Mouse (Mus musculus) hindbrain, embryonic 14.5 days (tissue): ENCODE data around the gene Cgnl1. TPM values are rescaled to one million over a fixed set of nuclear protein-coding genes. Genes with fewer than 3 reads are reported as not detected.
A peak's percentile ranks its signal among the peaks of the same experiment; 100 is the strongest.

ENCODE experiments used
- ATAC-seq: fragments of 200-750 bp; cut with Nextera tagmentation; 2 replicates; pipeline ENCODE4 v1.8.0; 2017; ENCODE audit warnings: moderate number of reproducible peaks, mild to moderate bottlenecking, moderate TSS enrichment, moderate library complexity; ENCODE audit not compliant: low FRiP score
- DNase-seq: peaks from one replicate; pipeline ENCODE4 v3.0.0-alpha.2; 2015; ENCODE audit warnings: low spot score
- H3K27ac ChIP-seq: fragments of 300-500 bp; sonication (generic); 2 replicates; pipeline ENCODE4 v1.5.1; 2014; ENCODE audit warnings: mild to moderate bottlenecking, moderate library complexity
- H3K27me3 ChIP-seq: fragments of 300-500 bp; sonication (generic); 2 replicates; pipeline ENCODE4 v1.6.1; 2014; ENCODE audit warnings: mild to moderate bottlenecking, low read length, mixed read lengths; ENCODE audit not compliant: control insufficient read depth, insufficient read depth
- H3K36me3 ChIP-seq: fragments of 300-500 bp; sonication (generic); replicated peaks from 2 replicates; pipeline ENCODE4 v1.6.1; 2014; ENCODE audit not compliant: control insufficient read depth, insufficient read depth
- H3K4me1 ChIP-seq: fragments of 300-500 bp; sonication (generic); replicated peaks from 2 replicates; pipeline ENCODE4 v1.6.1; 2014; ENCODE audit warnings: antibody characterized with exemption, low read length, mixed read lengths; ENCODE audit not compliant: control insufficient read depth, insufficient read depth
- H3K4me2 ChIP-seq: fragments of 300-500 bp; sonication (generic); replicated peaks from 2 replicates; pipeline ENCODE4 v1.6.1; 2014; ENCODE audit warnings: mild to moderate bottlenecking, moderate library complexity
- H3K4me3 ChIP-seq: fragments of 300-500 bp; sonication (generic); replicated peaks from 2 replicates; pipeline ENCODE4 v1.5.1; 2014; ENCODE audit warnings: mild to moderate bottlenecking, low read length
- H3K9ac ChIP-seq: fragments of 300-500 bp; sonication (generic); 2 replicates; pipeline ENCODE4 v1.6.1; 2014
- H3K9me3 ChIP-seq: fragments of 300-500 bp; sonication (generic); 2 replicates; pipeline ENCODE4 v1.6.1; 2016; ENCODE audit warnings: low read length; ENCODE audit not compliant: control insufficient read depth
- WGBS: fragments of 180-500 bp; shearing (Covaris S2); extraction: QIAGEN DNeasy Blood & Tissue Kit; methylation state at CpG from one replicate; pipeline ENCODE4 v1.1.7; 2014; 5-methylcytosine and 5-hydroxymethylcytosine counted together
- polyA plus RNA-seq: library from polyadenylated mRNA; unstranded; fragments of >200 nt; fragmentation: Nextera tagmentation; extraction: Ambion mirVana; gene quantifications from 2 replicates; pipeline ENCODE4 v1.2.1, GENCODE M21; 2014

Gene Cgnl1
- polyA plus RNA-seq, 1 experiment from 2014 or later = 7.2 TPM

GRCm38 (mm10) chr9:71675216-71675615 lies 96.2 kb downstream of the Cgnl1 start:
- no peak for ATAC-seq
- 74% methylated on average over 2 of the region's 2 CpGs for WGBS

GRCm38 (mm10) chr9:71674476-71674875 lies 96.9 kb downstream of the Cgnl1 start:
- Histone ChIP-seq H3K4me3 (no peak overlapping the region), H3K4me1 (no peaks in the 10 kb centered on the region), H3K9me3 (no peaks in the 10 kb centered on the region), H3K9ac (no peak overlapping the region), H3K27me3 (no peaks in the 10 kb centered on the region), H3K36me3 (no peaks in the 10 kb centered on the region), H3K27ac (no peak overlapping the region), H3K4me2 (no peak overlapping the region)
- DNase-seq (no peak), ATAC-seq (no peak)
- 49% methylated on average over 5 of the region's 5 CpGs for WGBS

More at GRCm38 (mm10) chr9:71675216-71675615, 96.2 kb downstream of the Cgnl1 start:
- Histone ChIP-seq H3K4me3 (no peak overlapping the region), H3K4me1 (no peaks in the 10 kb centered on the region), H3K27me3 (no peaks in the 10 kb centered on the region), H3K36me3 (no peaks in the 10 kb centered on the region), H3K9me3 (no peaks in the 10 kb centered on the region), H3K27ac (no peak overlapping the region), H3K9ac (no peak overlapping the region), H3K4me2 (no peak overlapping the region)
- no peak for DNase-seq

- DNase-seq = no peak
Observed at GRCm38 (mm10) chr9:71672495-71672894, 98.9 kb downstream of the Cgnl1 start.

GRCm38 (mm10) chr9:71670677-71671076 lies 100.7 kb downstream of the Cgnl1 start:
- no peak overlapping the region for H3K9ac ChIP-seq
- H3K36me3 ChIP-seq = no peaks in the 10 kb centered on the region
- 0 out of 2 replicates have a peak, but pooled peaks cover 4% of the 10 kb centered on the region for H3K4me1 ChIP-seq
- ATAC-seq = no peak
- H3K27ac ChIP-seq = no peak overlapping the region
- H3K4me2 ChIP-seq = no peak overlapping the region
- H3K27me3 ChIP-seq = no peaks in the 10 kb centered on the region
- no peaks in the 10 kb centered on the region for H3K9me3 ChIP-seq
- no peak for DNase-seq
- WGBS = 90% methylated on average over 5 of the region's 5 CpGs
- no peak overlapping the region for H3K4me3 ChIP-seq

More at GRCm38 (mm10) chr9:71672495-71672894, 98.9 kb downstream of the Cgnl1 start:
- Histone ChIP-seq H3K9ac (no peak overlapping the region), H3K4me1 (no peaks in the 10 kb centered on the region), H3K27ac (no peak overlapping the region), H3K4me2 (no peak overlapping the region), H3K9me3 (no peaks in the 10 kb centered on the region), H3K27me3 (no peaks in the 10 kb centered on the region), H3K4me3 (no peak overlapping the region), H3K36me3 (no peaks in the 10 kb centered on the region)
- 98% methylated on average over 4 of the region's 4 CpGs for WGBS
- ATAC-seq = no peak

- no peak overlapping the region for H3K27ac ChIP-seq
- H3K4me2 ChIP-seq = no peak overlapping the region
- WGBS = 62% methylated on average over 5 of the region's 5 CpGs
- DNase-seq = no peak
- H3K36me3 ChIP-seq = no peaks in the 10 kb centered on the region
- no peak for ATAC-seq
- no peaks in the 10 kb centered on the region for H3K27me3 ChIP-seq
- H3K4me3 ChIP-seq = no peak overlapping the region
- no peak overlapping the region for H3K9ac ChIP-seq
- H3K9me3 ChIP-seq = no peaks in the 10 kb centered on the region
- 0 out of 2 replicates have a peak, but pooled peaks cover 4% of the 10 kb centered on the region for H3K4me1 ChIP-seq
Observed at GRCm38 (mm10) chr9:71667616-71668015, 103.8 kb downstream of the Cgnl1 start.

- no peaks in the 10 kb centered on the region for H3K27me3 ChIP-seq
- H3K4me2 ChIP-seq = no peak overlapping the region
- no peak overlapping the region for H3K9ac ChIP-seq
- 70% methylated on average over 6 of the region's 6 CpGs for WGBS
- H3K36me3 ChIP-seq = no peaks in the 10 kb centered on the region
- DNase-seq = peak; percentile 24
- H3K27ac ChIP-seq = no peak overlapping the region
- no peak for ATAC-seq
- no peaks in the 10 kb centered on the region for H3K9me3 ChIP-seq
- H3K4me1 ChIP-seq = 0 out of 2 replicates have a peak, but pooled peaks cover 4% of the 10 kb centered on the region
- no peak overlapping the region for H3K4me3 ChIP-seq
Observed at GRCm38 (mm10) chr9:71666432-71666831, 105.0 kb downstream of the Cgnl1 start.

GRCm38 (mm10) chr9:71665493-71665892 lies 105.9 kb downstream of the Cgnl1 start:
- ATAC-seq (no peak), DNase-seq (no peak)
- H3K4me2 ChIP-seq = no peak overlapping the region
- H3K9ac ChIP-seq = no peak overlapping the region
- H3K27ac ChIP-seq = no peak overlapping the region
- H3K4me3 ChIP-seq = no peak overlapping the region
- no peaks in the 10 kb centered on the region for H3K27me3 ChIP-seq
- no peaks in the 10 kb centered on the region for H3K9me3 ChIP-seq
- H3K4me1 ChIP-seq = 0 out of 2 replicates have a peak, but pooled peaks cover 4% of the 10 kb centered on the region
- no peaks in the 10 kb centered on the region for H3K36me3 ChIP-seq
- WGBS = 88% methylated on average over 3 of the region's 3 CpGs

- Histone ChIP-seq H3K9me3 (no peaks in the 10 kb centered on the region), H3K27me3 (no peaks in the 10 kb centered on the region), H3K4me3 (no peak overlapping the region), H3K27ac (no peak overlapping the region), H3K9ac (no peak overlapping the region), H3K4me2 (no peak overlapping the region), H3K4me1 (0 out of 2 replicates have a peak, but pooled peaks cover 4% of the 10 kb centered on the region), H3K36me3 (no peaks in the 10 kb centered on the region)
- DNase-seq (no peak), ATAC-seq (no peak)
- WGBS = 94% methylated on average over 3 of the region's 3 CpGs
Observed at GRCm38 (mm10) chr9:71664855-71665254, 106.5 kb downstream of the Cgnl1 start.

GRCm38 (mm10) chr9:71663421-71664217 lies 107.8 kb downstream of the Cgnl1 start:
- Histone ChIP-seq H3K36me3 (no peaks in the 10 kb centered on the region), H3K4me3 (no peak overlapping the region), H3K27ac (no peak overlapping the region), H3K9me3 (no peaks in the 10 kb centered on the region), H3K9ac (no peak overlapping the region), H3K4me2 (no peak overlapping the region), H3K4me1 (0 out of 2 replicates have a peak, but pooled peaks cover 4% of the 10 kb centered on the region), H3K27me3 (no peaks in the 10 kb centered on the region)
- no peak for DNase-seq
- WGBS = 68% methylated on average over 11 of the region's 11 CpGs
- no peak for ATAC-seq
